Mouse (Mus musculus) embryonic facial prominence, embryonic 11.5 days (tissue): ENCODE data around the gene Iqsec1. TPM values are rescaled to one million over a fixed set of nuclear protein-coding genes. Genes with fewer than 3 reads are reported as not detected.

Source experiments
- ATAC-seq: fragments of 200-750 bp; cut with Nextera tagmentation; replicated peaks from 2 replicates; pipeline ENCODE4 v1.8.0; 2017; ENCODE audit warnings: low read depth; ENCODE audit not compliant: insufficient number of reproducible peaks, low FRiP score, low TSS enrichment
- DNase-seq: peaks from one replicate; pipeline ENCODE4 v3.0.0-alpha.2; 2015; ENCODE audit warnings: low spot score
- H3K27ac ChIP-seq: fragments of 300-500 bp; sonication (generic); replicated peaks from 2 replicates; pipeline ENCODE4 v1.5.1; 2014; ENCODE audit warnings: mild to moderate bottlenecking, low read depth, low read length, control low read depth
- H3K27me3 ChIP-seq: fragments of 300-500 bp; sonication (generic); 2 replicates; pipeline ENCODE4 v1.6.1; 2014; ENCODE audit warnings: mild to moderate bottlenecking, low read length, moderate library complexity, mixed read lengths; ENCODE audit not compliant: control insufficient read depth, insufficient read depth
- H3K36me3 ChIP-seq: fragments of 300-500 bp; sonication (generic); replicated peaks from 2 replicates; pipeline ENCODE4 v1.6.1; 2014; ENCODE audit warnings: low read depth, mild to moderate bottlenecking, low read length, moderate library complexity, mixed read lengths; ENCODE audit not compliant: control insufficient read depth, insufficient read depth
- H3K4me1 ChIP-seq: fragments of 300-500 bp; sonication (generic); 2 replicates; pipeline ENCODE4 v1.6.1; 2014; ENCODE audit warnings: low read length, mixed read lengths; ENCODE audit not compliant: control insufficient read depth, insufficient read depth
- H3K4me2 ChIP-seq: fragments of 300-500 bp; sonication (generic); 2 replicates; pipeline ENCODE4 v1.6.1; 2014; ENCODE audit warnings: low read depth, mild to moderate bottlenecking, control low read depth, low read length, moderate library complexity
- H3K4me3 ChIP-seq: fragments of 300-500 bp; sonication (generic); 2 replicates; pipeline ENCODE4 v1.5.1; 2014; ENCODE audit warnings: low read depth, low read length, control low read depth
- H3K9ac ChIP-seq: fragments of 300-500 bp; sonication (generic); replicated peaks from 2 replicates; pipeline ENCODE4 v1.6.1; 2014; ENCODE audit warnings: mild to moderate bottlenecking, control low read depth, low read length
- H3K9me3 ChIP-seq: fragments of 300-500 bp; sonication (generic); replicated peaks from 2 replicates; pipeline ENCODE4 v1.6.1; 2016; ENCODE audit warnings: mild to moderate bottlenecking, low read length, inconsistent platforms, mixed read lengths; ENCODE audit not compliant: control insufficient read depth
- WGBS: fragments of 180-500 bp; shearing (Covaris S2); extraction: QIAGEN DNeasy Blood & Tissue Kit; methylation state at CpG from one replicate; pipeline ENCODE4 v1.1.7; 2014; 5-methylcytosine and 5-hydroxymethylcytosine counted together
- microRNA-seq: library from miRNA; unstranded; fragments of <30 nt; microRNA quantifications from one replicate; pipeline ENCODE4, GENCODE M21; 2016; ENCODE audit warnings: borderline number of aligned reads
- polyA plus RNA-seq: library from polyadenylated mRNA; unstranded; fragments of >200 nt; fragmentation: Nextera tagmentation; extraction: Ambion mirVana; gene quantifications from 2 replicates; pipeline ENCODE4 v1.2.1, GENCODE M21; 2014

Gene Iqsec1
- polyA plus RNA-seq, 1 experiment from 2014 or later = 6.1 TPM

GRCm38 (mm10) chr6:90610248-90610647, 378.2 kb downstream of the Iqsec1 start:
- Histone ChIP-seq H3K4me2 (no peak overlapping the region), H3K4me1 (no peaks in the 10 kb centered on the region; the same call in 1 of the 2 replicates), H3K4me3 (no peak overlapping the region), H3K27me3 (no peaks in the 10 kb centered on the region), H3K9ac (no peak overlapping the region), H3K36me3 (no peaks in the 10 kb centered on the region), H3K27ac (no peak overlapping the region), H3K9me3 (no peaks in the 10 kb centered on the region)
- 82% methylated on average over 5 of the region's 5 CpGs for WGBS
- DNase-seq (no peak), ATAC-seq (no peak)

DNA sequence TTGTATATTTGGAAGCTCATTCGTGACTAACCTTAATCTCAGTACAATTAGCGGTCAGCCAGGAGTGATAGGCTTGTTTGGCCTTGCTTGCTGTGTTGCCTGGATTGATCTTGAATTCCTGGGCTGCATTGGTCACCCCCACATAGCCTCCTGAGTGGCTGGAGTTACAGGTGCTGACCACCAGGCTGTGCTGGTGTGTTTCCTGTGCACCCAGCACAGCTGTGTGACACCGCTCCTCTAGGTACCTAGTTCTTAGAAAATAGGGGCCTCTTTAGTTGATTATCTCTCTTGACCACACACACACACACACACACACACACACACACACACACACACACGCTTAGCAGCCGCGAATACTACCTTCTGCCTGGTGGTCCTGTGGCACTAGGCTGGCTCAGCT, 380.3 kb downstream of the Iqsec1 start:
- peak; percentile 15 for DNase-seq
- Histone ChIP-seq H3K36me3 (no peaks in the 10 kb centered on the region), H3K4me1 (no peaks in the 10 kb centered on the region; the same call in 1 of the 2 replicates), H3K27ac (no peak overlapping the region), H3K4me3 (no peak overlapping the region), H3K9me3 (no peaks in the 10 kb centered on the region), H3K9ac (no peak overlapping the region), H3K27me3 (no peaks in the 10 kb centered on the region), H3K4me2 (no peak overlapping the region)
- WGBS = 65% methylated on average over 6 of the region's 6 CpGs
- ATAC-seq = no peak

- DNase-seq (peak; percentile 76), ATAC-seq (no peak)
- H3K27ac ChIP-seq = no peak overlapping the region
- H3K9ac ChIP-seq = no peak overlapping the region
- no peak overlapping the region for H3K4me3 ChIP-seq
- H3K9me3 ChIP-seq = no peaks in the 10 kb centered on the region
- no peaks in the 10 kb centered on the region; the same call in 1 of the 2 replicates for H3K4me1 ChIP-seq
- H3K4me2 ChIP-seq = no peak overlapping the region
- H3K27me3 ChIP-seq = no peaks in the 10 kb centered on the region
- 14% methylated on average over 5 of the region's 5 CpGs for WGBS
- no peaks in the 10 kb centered on the region for H3K36me3 ChIP-seq
These were observed 381.3 kb downstream of the Iqsec1 start for GRCm38 (mm10) chr6:90607196-90607595.

DNA sequence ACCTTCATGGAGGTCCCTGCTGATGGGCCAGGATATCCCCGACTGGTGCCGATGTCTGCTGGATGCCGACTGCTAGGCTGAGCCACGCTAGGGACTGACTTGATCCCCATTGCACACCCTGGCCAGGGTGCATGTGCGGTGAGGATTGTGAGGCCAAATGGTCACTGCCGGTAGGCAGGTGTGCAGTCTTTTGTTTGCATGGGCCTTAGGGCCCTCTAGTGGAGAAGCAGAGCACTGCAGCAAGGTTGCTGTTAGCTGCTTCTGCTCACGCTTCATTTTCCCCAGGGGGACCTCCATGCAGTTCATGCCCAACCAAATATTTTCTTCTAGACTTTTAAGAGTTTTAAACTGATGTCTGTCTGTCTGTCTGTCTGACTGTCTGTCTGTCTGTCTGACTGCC, 381.9 kb downstream of the Iqsec1 start:
- WGBS = 24% methylated on average over 7 of the region's 7 CpGs
- ATAC-seq = no peak
- Histone ChIP-seq H3K9me3 (no peaks in the 10 kb centered on the region), H3K4me2 (no peak overlapping the region), H3K4me3 (no peak overlapping the region), H3K27ac (no peak overlapping the region), H3K36me3 (no peaks in the 10 kb centered on the region), H3K4me1 (no peaks in the 10 kb centered on the region; the same call in 1 of the 2 replicates), H3K27me3 (no peaks in the 10 kb centered on the region), H3K9ac (no peak overlapping the region)
- peak; percentile 84 for DNase-seq

Small RNA genes within 50 kb of the gene (microRNA-seq; reads per million reads assigned to microRNA genes)
- not detected for gene Gm24816

Other genes starting within 250 kb of the Iqsec1 start
- gene Nup210, start 128.1 kb upstream of the Iqsec1 start, polyA plus RNA-seq = 6.7 and 8.9 TPM in 2 replicates
- 11.0 TPM in 2 replicates for gene Hdac11, start 168.0 kb upstream of the Iqsec1 start, polyA plus RNA-seq
- 61.9 and 76.6 TPM in 2 replicates for gene Fbln2, start 223.8 kb upstream of the Iqsec1 start, polyA plus RNA-seq